Comparison of ENCODE assay signal across 19 mouse cellular contexts in genomic region chr10:51320207-51320606, GRCm38 (mm10).
"Had no signal": no experiment of that assay in that cellular context is flagged by ENCODE, and none has a peak within 500 bp of the region (broad histone marks: within the 10 kb centered on the region; RNA-seq: fewer than 3 reads in every experiment).

No protein-coding gene starts in this region.

- H3K4me2 ChIP-seq: lung, embryonic 15.5 days; midbrain, embryonic 11.5 days; midbrain, embryonic 13.5 days; midbrain, embryonic 15.5 days; neural tube, embryonic 13.5 days; neural tube, embryonic 15.5 days had no signal

- H3K27ac ChIP-seq: lung, embryonic 15.5 days; midbrain, embryonic 13.5 days; midbrain, embryonic 15.5 days; neural tube, embryonic 13.5 days; neural tube, embryonic 15.5 days had no signal

- H3K4me3 ChIP-seq: lung, embryonic 15.5 days; midbrain, embryonic 13.5 days; midbrain, embryonic 15.5 days; neural tube, embryonic 13.5 days; neural tube, embryonic 15.5 days had no signal

- H3K27me3 ChIP-seq: lung, embryonic 15.5 days; midbrain, embryonic 13.5 days; midbrain, embryonic 15.5 days; neural tube, embryonic 13.5 days; neural tube, embryonic 15.5 days had no signal

- H3K9ac ChIP-seq: liver, postnatal 0 days; lung, embryonic 15.5 days; midbrain, embryonic 13.5 days; midbrain, embryonic 15.5 days; neural tube, embryonic 13.5 days; neural tube, embryonic 15.5 days had no signal

- H3K4me1 ChIP-seq: lung, embryonic 15.5 days; midbrain, embryonic 13.5 days; midbrain, embryonic 15.5 days; neural tube, embryonic 13.5 days; neural tube, embryonic 15.5 days had no signal

- ATAC-seq: liver, postnatal 0 days; lung, postnatal 0 days; midbrain, embryonic 13.5 days; midbrain, embryonic 15.5 days had no signal

- DNase-seq: liver, postnatal 0 days; lung, adult 2 months; lung, postnatal 14 days; lung, postnatal 4 days; retina, postnatal 1 day; right cerebral cortex, adult 18-20 months; right cerebral cortex, postnatal 25 days; right cerebral cortex, postnatal 4 days; spleen, adult 18-20 months; thymus, adult 18-20 months; thymus, postnatal 14 days; thymus, postnatal 36 days had no signal

- H3K9me3 ChIP-seq: lung, embryonic 15.5 days; midbrain, embryonic 13.5 days; midbrain, embryonic 15.5 days; neural tube, embryonic 13.5 days; neural tube, embryonic 15.5 days had no signal

- H3K36me3 ChIP-seq: lung, embryonic 15.5 days; midbrain, embryonic 13.5 days; midbrain, embryonic 15.5 days; neural tube, embryonic 13.5 days; neural tube, embryonic 15.5 days had no signal
